Mouse (Mus musculus): ENCODE measurements at regions not wholly inside any gene's neighbourhood (a gene's known extent, or its start where the extent isn't known, plus 50 kb on each side); places are given as distances from the start of the nearest gene placed in this dataset.

- DNase-seq: no peak
Measured at GRCm38 (mm10) chr2:72541246-72541645, 65.3 kb downstream of the Cdca7 start.

- no peak for DNase-seq
Measured at GRCm38 (mm10) chr2:72545453-72545852, 69.5 kb downstream of the Cdca7 start.

- DNase-seq: no peak
Measured at GRCm38 (mm10) chr2:72546476-72546875, 70.5 kb downstream of the Cdca7 start.

- DNase-seq: no peak
Measured at GRCm38 (mm10) chr2:72546963-72547362, 71.0 kb downstream of the Cdca7 start.

GRCm38 (mm10) chr2:72551268-72551667, 75.3 kb downstream of the Cdca7 start:
- no peak for DNase-seq

- no peak for DNase-seq
Measured at GRCm38 (mm10) chr2:72554603-72555002, 78.6 kb downstream of the Cdca7 start.

GRCm38 (mm10) chr2:72555116-72555515, 79.2 kb downstream of the Cdca7 start:
- no peak for DNase-seq

- DNase-seq: no peak
Measured at GRCm38 (mm10) chr2:72555556-72555955, 79.6 kb downstream of the Cdca7 start.

- DNase-seq: no peak
Measured at GRCm38 (mm10) chr2:72556064-72556821, 80.3 kb downstream of the Cdca7 start.

GRCm38 (mm10) chr2:72557161-72557560, 81.2 kb downstream of the Cdca7 start:
- no peak for DNase-seq

- DNase-seq: no peak
Measured at GRCm38 (mm10) chr2:72557565-72558260, 81.8 kb downstream of the Cdca7 start.

- no peak for DNase-seq
Measured at GRCm38 (mm10) chr2:72561383-72561782, 85.4 kb downstream of the Cdca7 start.

GRCm38 (mm10) chr2:72578322-72578721, 102.4 kb downstream of the Cdca7 start:
- no peak for DNase-seq

- DNase-seq: no peak
Measured at GRCm38 (mm10) chr2:72581136-72581535, 105.2 kb downstream of the Cdca7 start.

GRCm38 (mm10) chr2:72588814-72589213, 112.9 kb downstream of the Cdca7 start:
- DNase-seq: no peak

- DNase-seq: no peak
Measured at GRCm38 (mm10) chr2:72592011-72592410, 116.1 kb downstream of the Cdca7 start.

- no peak for DNase-seq
Measured at GRCm38 (mm10) chr2:72596994-72597925, 121.3 kb downstream of the Cdca7 start.

- DNase-seq: no peak
Measured at GRCm38 (mm10) chr2:72597941-72598340, 122.0 kb downstream of the Cdca7 start.

- DNase-seq: no peak
Measured at GRCm38 (mm10) chr2:72600723-72601122, 124.8 kb downstream of the Cdca7 start.

- DNase-seq: no peak
Measured at GRCm38 (mm10) chr2:72602152-72602551, 126.2 kb downstream of the Cdca7 start.

GRCm38 (mm10) chr2:72612221-72612620, 136.3 kb downstream of the Cdca7 start:
- DNase-seq: no peak

GRCm38 (mm10) chr2:72614256-72614655, 138.3 kb downstream of the Cdca7 start:
- no peak for DNase-seq

GRCm38 (mm10) chr2:72615869-72616268, 139.9 kb downstream of the Cdca7 start:
- DNase-seq: no peak

Measured in thymus, adult 18-20 months (tissue).